Mouse (Mus musculus) spleen, postnatal 0 days (tissue): ENCODE results near the gene Cir1. TPM values are rescaled to one million over a fixed set of nuclear protein-coding genes. Genes with fewer than 3 reads are reported as not detected.

Experiments used
- polyA plus RNA-seq: library from polyadenylated mRNA; unstranded; fragments of >200 nt; fragmentation: Nextera tagmentation; extraction: Ambion mirVana; gene quantifications from 2 replicates; pipeline ENCODE4 v1.2.1, GENCODE M21; 2015

Gene Cir1
- 41.6 and 44.5 TPM in 2 replicates for polyA plus RNA-seq

DNA sequence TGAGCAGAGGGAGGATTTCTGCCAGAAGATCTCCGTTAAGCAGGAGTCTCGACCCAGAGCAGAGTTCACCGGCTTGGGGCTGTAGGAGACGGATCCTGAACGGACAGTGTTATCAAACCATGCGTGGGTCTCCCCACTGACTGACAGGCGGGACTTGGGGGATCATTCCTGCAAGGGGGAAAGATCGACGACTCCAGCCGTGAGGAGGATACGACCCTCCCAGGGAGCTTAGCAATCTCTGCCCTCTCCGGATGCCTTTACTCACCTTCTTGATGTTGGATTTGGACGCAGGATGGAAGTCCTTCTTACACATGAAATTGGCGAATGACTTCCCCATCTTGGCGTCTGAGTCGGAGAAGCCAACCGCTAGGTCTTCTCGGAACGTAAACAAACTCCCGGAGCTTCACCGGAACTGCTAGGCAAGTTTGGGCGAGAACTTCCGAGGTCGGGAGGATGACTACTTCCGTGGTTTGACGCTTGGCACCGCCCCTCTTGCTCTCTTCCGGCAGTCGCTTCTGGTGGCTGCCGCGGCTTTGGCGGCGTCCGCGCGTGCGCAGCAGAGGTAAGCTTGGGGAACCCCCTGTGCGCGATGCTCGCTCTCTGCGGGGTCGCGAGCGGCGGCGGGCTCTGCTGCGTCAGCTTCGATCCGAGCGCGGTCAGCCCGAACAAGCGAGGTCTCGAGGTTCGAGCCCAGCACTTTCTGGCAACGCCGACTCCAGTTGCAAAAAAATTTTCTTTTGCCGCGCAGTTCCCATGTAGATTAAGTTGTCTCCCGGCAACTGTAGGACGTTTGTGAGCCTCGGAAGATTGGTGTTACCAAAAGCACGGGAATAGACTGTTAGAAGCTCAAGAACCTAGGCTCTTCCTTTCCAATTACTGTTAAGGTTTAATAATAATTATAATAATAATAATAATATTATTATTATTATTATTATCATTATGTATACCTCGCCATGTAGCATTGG lies at the start of gene Cir1, which contains the start of gene Scrn3:
TSS of gene Cir1 (minus strand) at position 550 of the 965 bp plus-strand sequence.
TSS of gene Scrn3 (plus strand) at position 450 of the 965 bp plus-strand sequence.

DNA sequence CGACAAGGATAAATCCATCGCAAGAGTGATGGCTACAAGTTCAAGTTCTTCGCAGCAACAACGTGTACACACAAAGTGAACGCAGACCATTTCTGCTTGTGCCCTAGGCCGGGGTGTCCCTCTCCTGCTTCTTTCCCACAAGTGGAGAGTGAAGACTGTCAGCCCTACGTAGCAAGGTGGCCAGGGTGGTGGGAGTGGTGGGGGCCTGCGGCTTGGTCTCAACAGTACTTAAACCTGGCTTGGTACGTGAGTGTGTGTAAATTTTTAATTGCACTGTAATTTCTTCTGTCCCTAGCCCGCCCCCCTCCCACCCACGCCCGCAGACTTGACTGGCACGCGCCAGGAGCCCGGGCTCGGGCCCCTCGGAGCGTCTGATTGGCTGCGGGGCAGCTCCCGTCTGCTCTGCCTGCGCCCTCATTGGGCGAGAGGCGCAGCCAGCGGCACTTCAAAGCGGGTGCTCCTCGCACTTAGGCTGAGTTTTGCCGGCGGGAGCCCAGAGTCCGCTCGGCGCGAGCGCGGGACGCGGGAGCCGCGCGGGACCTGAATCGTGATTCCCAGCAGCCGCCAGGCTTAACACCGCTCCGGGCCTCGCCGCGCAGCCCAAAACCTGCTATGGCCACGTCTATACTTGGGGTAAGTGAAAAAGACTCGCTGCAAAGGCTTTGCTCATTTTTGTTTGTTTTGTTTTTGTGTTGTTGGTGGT lies 40.9 kb downstream of the Cir1 start, which contains the start of gene Sp9:
TSS of gene Sp9 (plus strand) at position 467 of the 703 bp plus-strand sequence.

Other genes with a start within 250 kb of the Cir1 start
- gene Ola1, start 93.8 kb downstream of the Cir1 start, polyA plus RNA-seq: 52.2 and 56.7 TPM in 2 replicates
- not detected in 2 replicates for gene Sp9, start 40.8 kb downstream of the Cir1 start, polyA plus RNA-seq
- 36.5 and 38.3 TPM in 2 replicates for gene Scrn3, start 100 bp downstream of the Cir1 start, polyA plus RNA-seq
- 5.9 and 6.8 TPM in 2 replicates for gene Gpr155, start 73.9 kb upstream of the Cir1 start, polyA plus RNA-seq
- gene Wipf1, start 217.0 kb upstream of the Cir1 start, polyA plus RNA-seq: 9.5 and 10.8 TPM in 2 replicates